ENCODE assay signal across 11 mouse cellular contexts in genomic region chr16:35051066-35051465, GRCm38 (mm10). TPM values are rescaled to one million over a fixed set of nuclear protein-coding genes. Genes with fewer than 3 reads are reported as not detected.
A peak's percentile ranks its signal among the peaks of the same experiment; 100 is the strongest.
DNase-seq lines count a peak whose midpoint lies in the region; ATAC-seq and TF ChIP-seq lines count a peak whose summit lies in the region.
"Had no signal": no experiment of that assay in that cellular context is flagged by ENCODE, and none has a peak within 500 bp of the region (broad histone marks: within the 10 kb centered on the region; RNA-seq: fewer than 3 reads in every experiment).

No protein-coding gene starts in this region.

- peak; percentile 55 for DNase-seq in brain, embryonic 14.5 days (ENCODE audit: low read depth)
- DNase-seq in embryonic facial prominence, embryonic 14.5 days (ENCODE audit: low spot score): peak; percentile 35
- DNase-seq in kidney, postnatal 14 days: peak; percentile 23
- no peak for DNase-seq in left cerebral cortex, adult 11 months (ENCODE audit: low spot score)
- no peak for DNase-seq in heart, postnatal 10 days
- DNase-seq: gastrocnemius, adult 2 months; liver, embryonic 13.5 days; right cerebral cortex, adult 18-20 months had no signal

- no peak overlapping the region for H3K9ac ChIP-seq in forebrain, embryonic 13.5 days
- no peak overlapping the region for H3K9ac ChIP-seq in forebrain, embryonic 15.5 days (replicated peaks)
- H3K9ac ChIP-seq in embryonic facial prominence, embryonic 14.5 days (ENCODE audit: low read depth, low read length): no peak overlapping the region
- H3K9ac ChIP-seq: liver, embryonic 13.5 days had no signal

- H3K27me3 ChIP-seq in forebrain, embryonic 13.5 days: no peaks in the 10 kb centered on the region
- no peaks in the 10 kb centered on the region for H3K27me3 ChIP-seq in forebrain, embryonic 15.5 days
- no peaks in the 10 kb centered on the region for H3K27me3 ChIP-seq in embryonic facial prominence, embryonic 14.5 days (replicated peaks; ENCODE audit: control insufficient read depth, insufficient read depth, low read length)
- H3K27me3 ChIP-seq: liver, embryonic 13.5 days had no signal

- no peak overlapping the region for H3K4me3 ChIP-seq in forebrain, embryonic 13.5 days
- no peak overlapping the region for H3K4me3 ChIP-seq in forebrain, embryonic 15.5 days
- no peak overlapping the region for H3K4me3 ChIP-seq in embryonic facial prominence, embryonic 14.5 days (ENCODE audit: low read depth, low read length)
- H3K4me3 ChIP-seq: gastrocnemius, adult 2 months; liver, embryonic 13.5 days had no signal

- peak; percentile 33; the same call in 1 of the 2 replicates for ATAC-seq in forebrain, embryonic 13.5 days
- ATAC-seq in forebrain, embryonic 15.5 days (replicated peaks): no peak
- ATAC-seq in embryonic facial prominence, embryonic 14.5 days (ENCODE audit: low read depth): peak; percentile 69
- ATAC-seq in erythroid progenitor cell, adult 5-6 weeks (replicated peaks; ENCODE audit: low FRiP score, poor library complexity, severe bottlenecking): no peak

- H3K4me2 ChIP-seq in forebrain, embryonic 13.5 days: no peak overlapping the region
- no peak overlapping the region for H3K4me2 ChIP-seq in forebrain, embryonic 15.5 days (replicated peaks)
- no peak overlapping the region for H3K4me2 ChIP-seq in embryonic facial prominence, embryonic 14.5 days (ENCODE audit: low read depth, low read length)
- H3K4me2 ChIP-seq: liver, embryonic 13.5 days had no signal

- peaks cover 11% of the 10 kb centered on the region for H3K4me1 ChIP-seq in forebrain, embryonic 13.5 days
- H3K4me1 ChIP-seq in forebrain, embryonic 15.5 days: peaks cover 4% of the 10 kb centered on the region; the same call in 1 of the 2 replicates
- H3K4me1 ChIP-seq in embryonic facial prominence, embryonic 14.5 days (ENCODE audit: control insufficient read depth, insufficient read depth, low read length): no peaks in the 10 kb centered on the region

- intact Hi-C loops in heart, postnatal 10 days (cut with DNase I): loop anchor here (10.0 kb wide), 1 partner anchor 674 kb away; no protein-coding TSS in a partner anchor

- H3K27ac ChIP-seq in forebrain, embryonic 13.5 days: no peak overlapping the region
- H3K27ac ChIP-seq in forebrain, embryonic 15.5 days (replicated peaks): no peak overlapping the region
- no peak overlapping the region for H3K27ac ChIP-seq in embryonic facial prominence, embryonic 14.5 days (replicated peaks; ENCODE audit: low read depth, low read length)
- H3K27ac ChIP-seq: gastrocnemius, adult 2 months; liver, embryonic 13.5 days had no signal

- TF ChIP-seq POLR2A in brain, embryonic 14.5 days (IDR thresholded peaks at IDR 0.05; ENCODE audit: borderline replicate concordance, extremely low read depth, insufficient read depth, insufficient read length, poor library complexity, severe bottlenecking): no peak

- no peaks in the 10 kb centered on the region for H3K36me3 ChIP-seq in forebrain, embryonic 13.5 days (ENCODE audit: poor library complexity, severe bottlenecking)
- no peaks in the 10 kb centered on the region for H3K36me3 ChIP-seq in forebrain, embryonic 15.5 days
- H3K36me3 ChIP-seq in embryonic facial prominence, embryonic 14.5 days (ENCODE audit: control insufficient read depth, insufficient read depth, low read length): peaks cover 3% of the 10 kb centered on the region; the same call in 1 of the 2 replicates

- H3K9me3 ChIP-seq in forebrain, embryonic 13.5 days (replicated peaks): no peaks in the 10 kb centered on the region
- no peaks in the 10 kb centered on the region for H3K9me3 ChIP-seq in forebrain, embryonic 15.5 days
- no peaks in the 10 kb centered on the region for H3K9me3 ChIP-seq in embryonic facial prominence, embryonic 14.5 days (ENCODE audit: control insufficient read depth, low read length)
- H3K9me3 ChIP-seq: liver, embryonic 13.5 days had no signal

- 69% methylated on average over 5 of the region's 5 CpGs for WGBS in forebrain, embryonic 13.5 days
- WGBS in forebrain, embryonic 15.5 days: 62% methylated on average over 5 of the region's 5 CpGs
- WGBS in embryonic facial prominence, embryonic 14.5 days: 42% methylated on average over 5 of the region's 5 CpGs

- TF ChIP-seq CTCF in brain, embryonic 14.5 days (IDR thresholded peaks at IDR 0.05; ENCODE audit: borderline replicate concordance, extremely low read depth, insufficient read depth, insufficient read length): no peak

RNA-seq across cellular contexts. Expression of gene Hacd2, which starts 28.8 kb away (rescaled TPM):
- polyA plus RNA-seq in forebrain, embryonic 13.5 days (2015; fragmentation: Nextera tagmentation; extraction: Ambion mirVana): 40.8 and 42.2 TPM in 2 replicates
- polyA plus RNA-seq in forebrain, embryonic 15.5 days (2015; fragmentation: Nextera tagmentation; extraction: Ambion mirVana): 39.6 and 41.6 TPM in 2 replicates
- 18.0 and 18.4 TPM in 2 replicates for polyA plus RNA-seq in brain, embryonic 14.5 days (2012; rRNA removed)
- polyA plus RNA-seq in embryonic facial prominence, embryonic 14.5 days (2014; fragmentation: Nextera tagmentation; extraction: Ambion mirVana): 56.8 and 61.8 TPM in 2 replicates
- total RNA-seq in erythroid progenitor cell, adult 5-6 weeks (2015; ENCODE audit: low replicate concordance): 29.9 and 46.5 TPM in 2 replicates
- total RNA-seq in erythroid progenitor cell, adult 5-6 weeks (2017; ENCODE audit: low replicate concordance): 3.0 and 5.6 TPM in 2 replicates
- total RNA-seq in heart, postnatal 10 days (2021): 10 to 100 TPM; 11.3 to 15.8 TPM

Comparison
In these comparisons a context has a peak if more than half of its experiments do, and no peak if none do; other contexts are left out.
1. ATAC-seq: peak in forebrain, embryonic 13.5 days (single experiment) and embryonic facial prominence, embryonic 14.5 days (single experiment); none in forebrain, embryonic 15.5 days (single experiment) and erythroid progenitor cell, adult 5-6 weeks (single experiment).
2. DNase-seq: peak in brain, embryonic 14.5 days (single experiment), embryonic facial prominence, embryonic 14.5 days (single experiment) and kidney, postnatal 14 days (single experiment); none in left cerebral cortex, adult 11 months (single experiment) and heart, postnatal 10 days (0 of 2).